9 mouse cellular contexts compared by ENCODE assay signal in genomic region chr2:147305262-147305661, GRCm38 (mm10). TPM values are rescaled to one million over a fixed set of nuclear protein-coding genes. Genes with fewer than 3 reads are reported as not detected.
A peak's percentile ranks its signal among the peaks of the same experiment; 100 is the strongest.
DNase-seq lines count a peak whose midpoint lies in the region; ATAC-seq lines count a peak whose summit lies in the region.
"Had no signal": no experiment of that assay in that cellular context is flagged by ENCODE, and none has a peak within 500 bp of the region (broad histone marks: within the 10 kb centered on the region; RNA-seq: fewer than 3 reads in every experiment).

No protein-coding gene starts in this region.

- ATAC-seq in midbrain, embryonic 16.5 days: no peak
- ATAC-seq in neural tube, embryonic 15.5 days (ENCODE audit: low FRiP score): 0 out of 2 replicates have a peak, but pooled peaks have one; percentile 8

- H3K27ac ChIP-seq in midbrain, embryonic 10.5 days (replicated peaks): no peak overlapping the region
- no peak overlapping the region for H3K27ac ChIP-seq in midbrain, embryonic 16.5 days (ENCODE audit: low read length)
- H3K27ac ChIP-seq in neural tube, embryonic 15.5 days (replicated peaks): no peak overlapping the region

- H3K27me3 ChIP-seq in midbrain, embryonic 10.5 days (ENCODE audit: low read depth, poor library complexity, severe bottlenecking): peaks cover 27% of the 10 kb centered on the region
- peaks cover 19% of the 10 kb centered on the region for H3K27me3 ChIP-seq in midbrain, embryonic 16.5 days (ENCODE audit: control insufficient read depth, insufficient read depth, low read depth, low read length)
- peaks cover 28% of the 10 kb centered on the region for H3K27me3 ChIP-seq in neural tube, embryonic 15.5 days (replicated peaks)

- 27% methylated on average over 5 of the region's 5 CpGs for WGBS in midbrain, embryonic 10.5 days
- WGBS in midbrain, embryonic 16.5 days: 16% methylated on average over 5 of the region's 5 CpGs
- 24% methylated on average over 5 of the region's 5 CpGs for WGBS in neural tube, embryonic 15.5 days

- H3K4me2 ChIP-seq in midbrain, embryonic 16.5 days (ENCODE audit: low read length): no peak overlapping the region
- no peak overlapping the region for H3K4me2 ChIP-seq in neural tube, embryonic 15.5 days

- H3K36me3 ChIP-seq in midbrain, embryonic 10.5 days: no peaks in the 10 kb centered on the region
- no peaks in the 10 kb centered on the region for H3K36me3 ChIP-seq in midbrain, embryonic 16.5 days (ENCODE audit: control insufficient read depth, insufficient read depth, low read length)
- no peaks in the 10 kb centered on the region for H3K36me3 ChIP-seq in neural tube, embryonic 15.5 days

- H3K4me3 ChIP-seq in midbrain, embryonic 10.5 days: no peak overlapping the region
- H3K4me3 ChIP-seq in midbrain, embryonic 16.5 days (ENCODE audit: low read depth, low read length): no peak overlapping the region
- no peak overlapping the region for H3K4me3 ChIP-seq in neural tube, embryonic 15.5 days (replicated peaks)

- H3K9ac ChIP-seq in midbrain, embryonic 16.5 days (ENCODE audit: low read depth, low read length): no peak overlapping the region
- no peak overlapping the region for H3K9ac ChIP-seq in neural tube, embryonic 15.5 days (replicated peaks)

- H3K9me3 ChIP-seq in midbrain, embryonic 10.5 days (replicated peaks): no peaks in the 10 kb centered on the region
- no peaks in the 10 kb centered on the region for H3K9me3 ChIP-seq in midbrain, embryonic 16.5 days (replicated peaks; ENCODE audit: control insufficient read depth, low read length, poor library complexity, severe bottlenecking)
- no peaks in the 10 kb centered on the region for H3K9me3 ChIP-seq in neural tube, embryonic 15.5 days (replicated peaks)

- DNase-seq in adrenal gland, adult (ENCODE audit: inconsistent age in 2 of 2, low spot score in 1 of 2): peak; percentile 17 to 73
- no peak for DNase-seq in adrenal gland, postnatal 4 days (ENCODE audit: low spot score in 2 of 2)
- DNase-seq in midbrain, embryonic 10.5 days (ENCODE audit: low spot score): peak; percentile 28
- DNase-seq in forelimb bud, embryonic 11.5 days (ENCODE audit: low read depth, low spot score): peak; percentile 57
- peak; percentile 28 to 51 for DNase-seq in layer of hippocampus, postnatal 10 days (ENCODE audit: low spot score in 2 of 2)
- no peak for DNase-seq in natural killer cell, adult 2 months (ENCODE audit: low spot score in 2 of 2)

- no peaks in the 10 kb centered on the region; the same call in 1 of the 2 replicates for H3K4me1 ChIP-seq in midbrain, embryonic 10.5 days
- H3K4me1 ChIP-seq in midbrain, embryonic 16.5 days (ENCODE audit: control insufficient read depth, insufficient read depth, low read length): 0 out of 2 replicates have a peak, but pooled peaks cover 2% of the 10 kb centered on the region
- H3K4me1 ChIP-seq in neural tube, embryonic 15.5 days: no peaks in the 10 kb centered on the region

RNA-seq across cellular contexts. Expression of gene Pax1, which starts 56.5 kb away (rescaled TPM):
- total RNA-seq in adrenal gland, postnatal 4 days (2021): under 1 TPM in 1 of 2 experiments, not detected in 1; 0.62 TPM
- 0.05 and 0.15 TPM in 2 replicates for polyA plus RNA-seq in midbrain, embryonic 10.5 days (2016; fragmentation: Nextera tagmentation; extraction: Ambion mirVana)
- not detected in 2 replicates for polyA plus RNA-seq in midbrain, embryonic 16.5 days (2015; fragmentation: Nextera tagmentation; extraction: Ambion mirVana)
- not detected for total RNA-seq in layer of hippocampus, postnatal 10 days (2021)
- 0.74 and 20.4 TPM in 2 replicates for polyA plus RNA-seq in neural tube, embryonic 15.5 days (2015; fragmentation: Nextera tagmentation; extraction: Ambion mirVana)
- polyA plus RNA-seq: C2C12 had no signal

Comparison
In these comparisons a context has a peak if more than half of its experiments do, and no peak if none do; other contexts are left out.
1. DNase-seq: peak in adrenal gland, adult (2 of 2), midbrain, embryonic 10.5 days (single experiment), forelimb bud, embryonic 11.5 days (single experiment) and layer of hippocampus, postnatal 10 days (2 of 2); none in adrenal gland, postnatal 4 days (0 of 2) and natural killer cell, adult 2 months (0 of 2).